Mouse (Mus musculus) 3134 (cell line): ENCODE measurements around the gene Sdr39u1.

Experiments used
- DNase-seq: peaks from one replicate; pipeline ENCODE4 v3.0.0-alpha.2; 2011; ENCODE audit warnings: low spot score; ENCODE audit not compliant: insufficient read length; ENCODE audit errors: extremely low read depth

Gene Sdr39u1

GRCm38 (mm10) chr14:55884713-55885113 lies 15.4 kb downstream of the Sdr39u1 start, which contains the start of gene Khnyn:
TSS of gene Khnyn (plus strand) at chr14:55884947.
- peak; percentile 97 for DNase-seq

DNA sequence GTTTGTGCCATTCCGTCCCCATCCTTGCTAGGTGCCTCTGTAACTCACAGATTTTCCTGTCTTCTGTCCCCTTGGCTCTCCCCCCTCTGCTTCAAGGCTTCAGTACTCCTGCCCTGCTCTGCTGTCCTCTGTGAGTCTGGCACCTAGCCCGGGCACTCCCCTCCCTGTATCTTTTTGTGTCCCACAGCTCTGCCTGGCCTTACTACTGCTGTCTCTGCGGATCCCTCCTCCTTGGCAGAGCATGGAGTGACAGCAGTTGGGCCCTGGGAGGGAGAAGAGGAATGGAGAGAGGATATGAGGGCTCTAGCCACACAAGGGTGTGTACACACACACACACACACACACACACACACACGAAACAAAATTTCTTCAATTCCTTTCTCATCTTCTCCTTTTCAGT lies 15.9 kb downstream of the Sdr39u1 start, which contains the start of gene Cbln3:
TSS of gene Cbln3 (minus strand) at position 227 of the 400 bp plus-strand sequence.
- DNase-seq = peak; percentile 34

GRCm38 (mm10) chr14:55883663-55884062 lies 16.4 kb downstream of the Sdr39u1 start:
- no peak for DNase-seq

- DNase-seq = no peak
Observed at GRCm38 (mm10) chr14:55883149-55883661, 16.9 kb downstream of the Sdr39u1 start.

- DNase-seq = no peak
Observed at GRCm38 (mm10) chr14:55882171-55882641, 17.9 kb downstream of the Sdr39u1 start.

DNA sequence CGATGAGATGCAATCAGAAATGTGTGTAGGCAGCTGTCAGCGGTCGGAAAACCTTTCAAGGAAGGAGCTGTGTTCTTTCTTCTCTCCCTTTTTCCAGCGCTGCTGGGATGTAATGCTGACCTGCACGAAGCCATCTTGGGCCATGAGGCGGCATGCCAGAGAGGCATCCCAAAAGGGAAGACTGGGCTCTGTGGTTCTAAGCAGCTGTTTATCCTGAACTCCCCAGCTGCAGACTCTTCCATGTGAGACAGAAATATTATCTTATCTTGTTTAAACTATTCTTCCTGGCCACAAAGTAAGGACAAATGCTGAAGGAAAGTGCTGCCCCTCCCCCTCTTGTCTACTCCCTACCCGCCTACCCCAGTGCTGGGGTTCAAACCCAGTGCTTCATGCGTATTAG lies 19.1 kb downstream of the Sdr39u1 start:
- DNase-seq = no peak

DNA sequence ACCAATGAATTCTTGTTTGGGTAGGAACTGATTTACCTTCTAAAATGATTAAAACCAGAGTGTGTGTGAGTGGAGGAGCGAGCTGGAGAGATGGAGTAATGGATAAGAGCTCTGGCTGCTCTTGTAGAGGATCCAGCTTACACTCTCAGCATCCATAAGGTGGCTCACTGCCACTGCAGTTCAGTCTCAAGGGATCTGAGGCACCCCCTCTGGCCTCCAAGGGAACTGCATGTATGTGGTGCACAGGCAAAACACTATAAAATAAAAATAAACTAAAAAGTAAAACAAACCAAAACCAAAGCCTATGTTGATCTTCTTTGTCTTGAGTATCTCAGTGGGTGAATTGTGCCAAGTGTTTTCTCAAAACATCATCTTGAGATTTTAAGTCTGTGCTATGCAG lies 20.5 kb downstream of the Sdr39u1 start:
- no peak for DNase-seq

DNA sequence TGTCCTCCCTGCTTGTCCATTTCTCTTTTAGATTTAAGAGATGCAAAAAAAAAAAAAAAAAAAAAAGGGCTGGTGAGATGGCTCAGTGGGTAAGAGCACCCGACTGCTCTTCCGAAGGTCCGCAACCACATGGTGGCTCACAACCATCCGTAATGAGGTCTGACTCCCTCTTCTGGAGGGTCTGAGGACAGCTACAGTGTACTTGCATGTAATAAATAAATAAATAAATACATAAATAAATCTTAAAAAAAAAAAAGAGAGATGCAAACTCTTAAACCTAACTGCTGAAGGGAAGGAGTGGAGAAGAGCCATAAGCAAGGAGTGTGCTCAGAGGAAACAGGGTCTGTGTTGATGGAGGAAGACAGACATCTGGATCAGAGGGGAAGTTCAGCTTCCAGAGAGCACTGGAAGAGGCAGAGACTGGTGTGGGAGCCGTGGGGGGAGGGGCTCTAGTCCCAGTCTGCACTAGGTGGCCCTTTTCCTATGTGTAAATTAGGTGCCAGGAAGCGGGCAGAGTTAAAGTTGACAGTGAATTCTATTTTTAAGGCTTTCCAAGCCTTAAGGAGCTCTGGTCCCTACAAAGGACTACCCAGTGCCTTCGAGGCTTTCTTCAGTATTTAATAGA lies 21.7 kb downstream of the Sdr39u1 start:
- no peak for DNase-seq

DNA sequence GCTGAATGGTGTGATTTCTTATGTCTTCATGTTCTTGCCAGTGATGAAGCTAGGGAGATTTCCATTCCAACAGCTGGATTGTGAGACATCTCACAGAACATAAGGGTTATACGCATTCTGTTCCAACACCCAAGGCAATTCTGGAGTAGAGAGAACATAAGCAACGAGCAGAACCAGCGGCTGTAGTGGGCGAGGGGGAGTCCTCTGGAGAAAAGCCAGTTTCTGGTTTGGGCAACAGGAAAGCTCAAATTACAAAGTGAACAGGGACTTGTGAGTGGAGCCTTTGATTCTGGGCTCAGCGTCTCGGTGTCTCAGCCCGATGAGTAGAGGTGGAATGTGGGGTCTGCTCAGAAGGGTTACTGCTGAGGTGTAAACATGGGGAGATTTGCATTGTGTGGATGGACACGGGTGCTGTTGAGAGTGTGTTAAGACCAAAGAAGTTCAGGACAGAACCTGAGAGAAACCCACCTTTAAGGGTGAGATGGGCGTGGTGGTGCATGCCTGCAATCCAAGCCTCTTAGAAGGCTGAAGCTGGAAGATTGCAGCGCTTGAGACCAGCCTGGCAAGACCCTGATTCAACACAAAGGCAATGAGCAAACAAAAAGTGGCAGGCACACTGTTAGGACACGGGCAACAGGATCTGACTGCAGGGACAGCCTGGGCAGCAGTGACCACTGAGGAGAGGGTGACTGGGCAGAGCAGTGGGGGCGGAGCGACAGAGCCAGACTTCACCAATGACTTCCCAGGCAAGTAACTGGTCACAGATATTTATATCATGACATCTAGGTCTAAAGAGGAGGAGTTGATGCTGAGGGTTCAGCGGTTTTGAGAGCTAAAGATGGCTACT lies 22.4 kb downstream of the Sdr39u1 start:
- DNase-seq = no peak

- DNase-seq = no peak
Observed at GRCm38 (mm10) chr14:55873714-55874683, 26.1 kb downstream of the Sdr39u1 start.

DNA sequence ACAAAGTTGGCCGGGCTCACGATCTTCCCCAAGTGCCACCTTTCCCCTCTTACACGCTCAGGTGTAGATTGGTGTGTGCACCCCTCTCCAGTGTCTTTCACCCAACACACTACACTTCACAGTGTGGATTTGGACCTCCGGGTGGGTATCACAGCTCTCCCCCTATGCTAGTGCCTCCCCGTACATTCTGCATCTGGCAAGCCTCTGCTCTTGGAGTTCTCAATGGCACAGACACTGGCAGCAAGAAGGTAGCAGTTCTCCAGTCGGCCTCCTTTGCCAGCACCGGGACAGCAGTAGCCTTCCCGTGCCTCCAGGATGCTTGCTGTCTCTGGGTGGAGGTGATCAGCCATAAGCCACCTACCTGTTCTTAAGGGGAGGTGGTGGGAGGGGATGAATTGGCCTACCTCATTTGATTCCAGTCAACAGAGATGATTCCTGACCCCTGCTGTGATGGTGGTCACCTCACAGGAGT lies 26.8 kb downstream of the Sdr39u1 start:
- DNase-seq = no peak

GRCm38 (mm10) chr14:55872551-55872950 lies 27.5 kb downstream of the Sdr39u1 start:
- no peak for DNase-seq

DNA sequence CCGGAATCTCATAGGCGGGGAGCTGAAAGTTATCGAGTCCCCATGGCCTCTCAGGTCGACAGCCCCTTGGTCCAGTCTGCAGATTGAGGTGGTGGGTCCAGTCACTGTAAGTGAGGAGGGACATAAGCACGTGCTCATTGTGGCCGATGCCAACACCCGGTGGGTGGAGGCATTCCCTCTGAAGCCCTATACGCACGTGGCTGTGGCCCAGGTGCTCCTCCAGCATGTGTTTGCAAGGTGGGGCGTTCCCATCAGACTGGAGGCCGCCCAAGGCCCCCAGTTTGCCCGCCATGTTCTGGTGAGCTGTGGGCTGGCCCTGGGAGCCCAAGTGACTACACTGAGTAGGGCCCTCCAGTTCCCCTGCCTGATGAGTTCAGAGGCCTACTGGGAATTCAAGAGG lies 28.1 kb downstream of the Sdr39u1 start:
- DNase-seq = no peak

GRCm38 (mm10) chr14:55869538-55869937 lies 30.6 kb downstream of the Sdr39u1 start:
- DNase-seq = no peak

DNA sequence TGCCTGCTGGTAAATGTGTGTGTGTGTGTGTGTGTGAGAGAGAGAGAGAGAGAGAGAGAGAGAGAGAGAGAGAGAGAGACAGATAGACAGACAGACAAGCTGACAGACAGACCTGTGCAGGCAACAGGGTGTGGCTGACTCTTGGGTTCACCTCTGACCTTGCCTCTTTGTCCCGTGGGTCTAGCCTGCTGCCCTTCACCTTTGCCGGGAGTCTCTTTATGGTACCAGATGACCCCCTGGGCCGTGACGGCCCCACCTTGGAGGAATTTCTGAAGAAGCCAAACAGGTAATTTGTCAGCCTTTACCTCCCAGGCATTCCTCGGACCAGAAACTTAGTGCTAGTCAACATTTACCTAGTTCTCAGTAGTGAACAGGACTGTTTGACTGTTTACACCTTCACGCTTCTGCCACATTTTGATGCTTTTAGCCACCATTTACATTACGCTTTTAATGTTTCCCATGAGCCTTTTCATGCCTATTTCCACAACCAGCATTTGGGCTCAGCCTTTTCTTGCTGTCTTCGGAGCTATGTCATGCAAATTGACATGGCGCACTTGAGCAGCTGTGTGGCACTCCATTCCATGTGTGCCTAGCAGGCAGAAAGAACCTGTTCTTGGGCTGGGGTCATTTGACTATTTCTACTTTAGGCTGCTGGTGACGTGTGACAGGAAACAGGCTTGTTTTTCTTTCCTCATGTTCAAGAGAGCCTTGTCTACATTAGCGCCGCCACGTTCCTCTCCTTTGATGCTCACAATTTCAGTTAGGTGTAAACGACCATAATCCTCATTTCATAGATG lies 31.7 kb downstream of the Sdr39u1 start:
- DNase-seq = no peak

DNA sequence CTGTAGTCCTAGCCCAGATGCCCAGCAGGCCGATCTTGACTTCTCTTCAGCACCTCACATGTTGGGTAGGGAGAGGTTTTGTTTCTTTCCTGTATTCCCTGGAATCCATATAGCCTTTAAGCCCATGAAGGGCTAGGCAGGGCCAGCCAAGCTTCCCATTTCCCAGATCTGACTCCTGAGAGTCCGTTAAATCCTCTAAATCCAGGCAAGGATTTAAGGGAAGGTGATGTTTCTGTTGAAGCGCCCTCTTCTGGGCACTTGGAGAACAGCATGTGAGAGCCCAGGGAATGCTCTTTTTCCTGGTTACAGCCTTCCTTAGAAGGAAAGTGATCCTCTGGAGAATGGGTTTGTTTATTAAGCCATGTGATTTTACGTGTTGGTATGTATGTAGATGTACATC lies 33.1 kb downstream of the Sdr39u1 start:
- no peak for DNase-seq

DNA sequence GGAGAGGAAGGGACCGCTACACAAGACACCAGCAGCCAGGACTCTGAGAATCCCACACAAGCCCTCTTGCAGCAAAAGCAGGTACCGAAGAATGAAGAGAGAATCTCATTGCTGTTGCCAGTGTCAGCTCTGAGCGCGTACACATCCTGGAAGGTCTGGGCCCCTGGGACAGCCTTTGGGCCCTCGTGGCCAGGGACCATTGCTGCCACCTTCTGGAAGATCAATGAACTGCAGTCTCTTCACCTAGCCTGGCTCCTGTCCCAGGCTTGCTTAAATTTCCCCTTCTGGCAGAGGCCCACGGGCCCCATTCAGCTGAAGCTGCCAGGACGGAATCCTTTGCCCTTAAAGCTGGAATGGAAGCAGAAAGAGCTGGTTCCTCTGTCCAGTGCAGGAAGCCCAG lies 36.3 kb downstream of the Sdr39u1 start:
- DNase-seq = peak; percentile 49

GRCm38 (mm10) chr14:55862970-55863369 lies 37.1 kb downstream of the Sdr39u1 start:
- no peak for DNase-seq

- DNase-seq = no peak
Observed at GRCm38 (mm10) chr14:55862186-55862585, 37.9 kb downstream of the Sdr39u1 start.

DNA sequence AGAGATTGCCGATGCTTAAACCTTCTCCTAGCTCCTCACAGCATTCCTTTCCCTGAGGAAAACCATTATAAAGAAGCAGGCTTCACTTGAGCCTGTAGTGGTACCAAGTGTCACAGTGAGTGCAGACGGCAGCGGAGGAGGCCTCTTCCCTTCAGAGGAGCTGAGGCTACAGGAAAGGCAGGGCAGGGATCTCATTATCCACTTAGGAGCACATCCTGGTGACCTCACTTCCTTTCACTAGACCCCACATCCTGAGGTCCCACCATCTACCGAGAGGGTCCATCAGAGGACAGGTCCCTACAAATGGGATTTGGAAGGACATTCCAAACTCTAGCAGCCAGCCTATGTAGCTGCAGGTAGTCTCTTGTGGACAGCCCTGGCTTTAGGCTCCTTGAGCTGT lies 42.5 kb downstream of the Sdr39u1 start:
- DNase-seq = no peak
